Mouse (Mus musculus) E14TG2a.4 (cell line): ENCODE measurements around the gene Cetn4.
A peak's percentile ranks its signal among the peaks of the same experiment; 100 is the strongest.

Source experiments
- H3K27me3 ChIP-seq: 2 replicates; pipeline ENCODE4 v1.6.1; 2014; ENCODE audit warnings: low read length, control low read depth; ENCODE audit not compliant: insufficient read depth
- H3K36me3 ChIP-seq: 2 replicates; pipeline ENCODE4 v1.6.1; 2014; ENCODE audit warnings: low read length, control low read depth; ENCODE audit not compliant: insufficient read depth
- H3K4me1 ChIP-seq: replicated peaks from 2 replicates; pipeline ENCODE4 v1.6.1; 2014; ENCODE audit warnings: low read depth, low read length, control low read depth
- H3K4me3 ChIP-seq: replicated peaks from 2 replicates; pipeline ENCODE4 v1.5.1; 2014; ENCODE audit warnings: mild to moderate bottlenecking, low read length
- H3K9me3 ChIP-seq: 2 replicates; pipeline ENCODE4 v1.6.1; 2014; ENCODE audit warnings: low read length, control low read depth
- CTCF ChIP-seq: conservative IDR thresholded peaks from 2 replicates; pipeline ENCODE4 v1.5.1; 2014; ENCODE audit warnings: low read length
- NANOG ChIP-seq: IDR thresholded peaks from 2 replicates; pipeline ENCODE4 v1.6.1; 2014; ENCODE audit warnings: borderline replicate concordance, low read length, mixed read lengths
- POU5F1 ChIP-seq: IDR thresholded peaks from 2 replicates; pipeline ENCODE4 v1.6.1; 2014; ENCODE audit warnings: low read length, borderline replicate concordance

Cetn4 gene

GRCm38 (mm10) chr3:37290881-37291541, 21.5 kb downstream of the Cetn4 start:
- Histone ChIP-seq H3K4me1 (no peaks in the 10 kb centered on the region), H3K9me3 (peaks cover 5% of the 10 kb centered on the region; the same call in 1 of the 2 replicates), H3K27me3 (no peaks in the 10 kb centered on the region), H3K4me3 (no peak overlapping the region), H3K36me3 (no peaks in the 10 kb centered on the region)
- TF ChIP-seq NANOG (no peak), POU5F1 (no peak), CTCF (no peak)

- Histone ChIP-seq H3K36me3 (no peaks in the 10 kb centered on the region), H3K27me3 (no peaks in the 10 kb centered on the region), H3K4me3 (no peak overlapping the region), H3K9me3 (peaks cover 5% of the 10 kb centered on the region; the same call in 1 of the 2 replicates), H3K4me1 (no peaks in the 10 kb centered on the region)
- no peak for TF ChIP-seq NANOG
- TF ChIP-seq CTCF: no peak
- no peak for TF ChIP-seq POU5F1
Observed at GRCm38 (mm10) chr3:37289237-37289636, 23.3 kb downstream of the Cetn4 start.

GRCm38 (mm10) chr3:37283234-37283633, 29.3 kb downstream of the Cetn4 start:
- H3K9me3 ChIP-seq: no peaks in the 10 kb centered on the region
- no peaks in the 10 kb centered on the region for H3K4me1 ChIP-seq
- H3K27me3 ChIP-seq: no peaks in the 10 kb centered on the region
- no peaks in the 10 kb centered on the region for H3K36me3 ChIP-seq
- H3K4me3 ChIP-seq: no peak overlapping the region
- TF ChIP-seq CTCF (no peak), NANOG (no peak), POU5F1 (no peak)

GRCm38 (mm10) chr3:37282299-37282922, 30.1 kb downstream of the Cetn4 start:
- H3K4me3 ChIP-seq: no peak overlapping the region
- H3K9me3 ChIP-seq: no peaks in the 10 kb centered on the region
- H3K27me3 ChIP-seq: no peaks in the 10 kb centered on the region
- TF ChIP-seq CTCF (no peak), POU5F1 (no peak), NANOG (no peak)
- H3K36me3 ChIP-seq: no peaks in the 10 kb centered on the region
- no peaks in the 10 kb centered on the region for H3K4me1 ChIP-seq

GRCm38 (mm10) chr3:37280871-37281270, 31.6 kb downstream of the Cetn4 start:
- H3K4me1 ChIP-seq: no peaks in the 10 kb centered on the region
- no peaks in the 10 kb centered on the region for H3K27me3 ChIP-seq
- TF ChIP-seq POU5F1: no peak
- TF ChIP-seq CTCF: no peak
- no peak for TF ChIP-seq NANOG
- H3K36me3 ChIP-seq: no peaks in the 10 kb centered on the region
- no peaks in the 10 kb centered on the region for H3K9me3 ChIP-seq
- no peak overlapping the region for H3K4me3 ChIP-seq

- no peak for TF ChIP-seq CTCF
- TF ChIP-seq NANOG: no peak
- no peak for TF ChIP-seq POU5F1
- Histone ChIP-seq H3K36me3 (no peaks in the 10 kb centered on the region), H3K4me1 (no peaks in the 10 kb centered on the region), H3K27me3 (no peaks in the 10 kb centered on the region), H3K9me3 (no peaks in the 10 kb centered on the region), H3K4me3 (no peak overlapping the region)
Observed at GRCm38 (mm10) chr3:37280221-37280620, 32.3 kb downstream of the Cetn4 start.

GRCm38 (mm10) chr3:37274661-37275060, 37.8 kb downstream of the Cetn4 start:
- TF ChIP-seq NANOG: no peak
- no peak for TF ChIP-seq CTCF
- TF ChIP-seq POU5F1: no peak
- Histone ChIP-seq H3K4me1 (no peaks in the 10 kb centered on the region), H3K4me3 (no peak overlapping the region), H3K9me3 (no peaks in the 10 kb centered on the region), H3K36me3 (no peaks in the 10 kb centered on the region), H3K27me3 (no peaks in the 10 kb centered on the region)

- Histone ChIP-seq H3K36me3 (no peaks in the 10 kb centered on the region), H3K4me3 (no peak overlapping the region), H3K27me3 (no peaks in the 10 kb centered on the region), H3K9me3 (no peaks in the 10 kb centered on the region), H3K4me1 (no peaks in the 10 kb centered on the region)
- no peak for TF ChIP-seq NANOG
- no peak for TF ChIP-seq CTCF
- TF ChIP-seq POU5F1: no peak
Observed at GRCm38 (mm10) chr3:37273092-37273491, 39.4 kb downstream of the Cetn4 start.

- Histone ChIP-seq H3K27me3 (no peaks in the 10 kb centered on the region), H3K36me3 (no peaks in the 10 kb centered on the region)
- peak; percentile 94 for TF ChIP-seq CTCF
- TF ChIP-seq NANOG: no peak
Observed at GRCm38 (mm10) chr3:37271209-37271608, 41.3 kb downstream of the Cetn4 start.

More at GRCm38 (mm10) chr3:37271209-37271608, 41.3 kb downstream of the Cetn4 start:
- H3K9me3 ChIP-seq: no peaks in the 10 kb centered on the region
- no peak overlapping the region for H3K4me3 ChIP-seq
- H3K4me1 ChIP-seq: no peaks in the 10 kb centered on the region
